Mouse (Mus musculus) ES-E14 (cell line): ENCODE results near the gene Jph2.

ENCODE experiments used
- CHD2 ChIP-seq: IDR thresholded peaks from 2 replicates; pipeline ENCODE4 v1.6.1; 2014; ENCODE audit warnings: mild to moderate bottlenecking, low read depth, low read length, inconsistent platforms
- HCFC1 ChIP-seq: IDR thresholded peaks from 2 replicates; pipeline ENCODE4 v1.6.1; 2012; ENCODE audit warnings: low read length, inconsistent platforms, borderline replicate concordance; ENCODE audit not compliant: insufficient read depth
- ZC3H11A ChIP-seq: IDR thresholded peaks from 2 replicates; pipeline ENCODE4 v1.6.1; 2012; ENCODE audit warnings: low read depth, mild to moderate bottlenecking, inconsistent platforms, low read length, borderline replicate concordance
- ZNF384 ChIP-seq: IDR thresholded peaks from 2 replicates; pipeline ENCODE4 v1.6.1; 2012; ENCODE audit warnings: low read depth, low read length, inconsistent platforms

DNA sequence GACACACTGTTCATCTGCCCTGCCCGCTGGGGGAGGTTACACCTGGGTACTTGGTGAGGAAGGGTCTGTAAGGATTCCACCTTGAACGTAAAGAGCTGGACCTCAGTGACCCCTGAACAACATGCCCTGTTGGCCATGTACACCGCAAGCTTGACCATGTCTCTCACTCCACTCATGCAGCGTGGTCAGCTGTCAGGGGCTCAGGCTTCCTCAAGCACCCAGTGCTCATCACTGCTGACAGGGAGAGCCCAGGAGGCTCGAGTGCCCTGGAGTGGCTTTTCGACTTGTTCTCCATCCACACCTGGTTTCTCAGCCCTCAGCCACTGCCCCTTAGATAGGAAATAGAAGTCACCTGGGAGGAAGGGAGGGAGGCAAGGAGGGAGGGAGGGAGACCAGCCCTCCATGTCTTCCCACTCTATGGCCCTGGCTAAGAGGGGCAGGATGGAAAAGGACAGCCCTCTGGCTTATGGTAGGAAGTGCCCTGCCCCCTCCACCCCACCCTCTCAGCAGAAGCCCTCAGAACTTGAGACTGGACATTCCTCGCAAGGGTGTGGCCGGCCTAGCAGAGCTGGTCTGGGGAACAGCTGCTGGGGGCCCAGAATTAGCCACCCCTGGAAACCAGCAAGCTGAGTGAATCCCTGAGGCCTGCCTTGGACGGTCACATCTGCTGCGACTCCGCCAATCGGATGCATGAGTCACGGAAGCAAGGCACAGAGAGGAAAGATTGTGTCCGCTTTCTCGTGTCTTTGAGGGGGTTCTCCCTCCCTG lies 11.2 kb downstream of the Jph2 start:
- TF ChIP-seq ZNF384: no peak
- TF ChIP-seq HCFC1: no peak
- TF ChIP-seq ZC3H11A: no peak
- TF ChIP-seq CHD2: no peak
